ENCODE assay signal across 9 mouse cellular contexts in the genomic region with DNA sequence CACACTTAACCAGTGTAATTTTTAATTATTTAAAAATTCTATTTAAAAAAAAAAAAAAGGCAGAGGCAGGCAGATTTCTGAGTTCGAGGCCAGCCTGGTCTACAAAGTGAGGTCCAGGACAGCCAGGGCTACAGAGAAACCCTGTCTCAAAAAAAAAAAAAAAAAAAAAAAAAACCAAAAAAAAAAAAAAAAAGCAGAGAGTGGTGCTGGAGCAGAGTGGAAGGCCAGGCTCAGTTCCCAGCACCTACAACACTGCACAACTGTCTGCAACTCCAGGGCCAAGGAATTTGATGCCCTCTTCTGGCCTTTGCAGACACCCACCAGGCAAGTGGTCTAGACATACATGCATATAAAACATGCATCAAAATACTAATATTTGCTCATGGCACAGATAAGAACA. TPM values are rescaled to one million over a fixed set of nuclear protein-coding genes. Genes with fewer than 3 reads are reported as not detected.
"Had no signal": no experiment of that assay in that cellular context is flagged by ENCODE, and none has a peak within 500 bp of the region (broad histone marks: within the 10 kb centered on the region; RNA-seq: fewer than 3 reads in every experiment).

No protein-coding gene starts in this region.

RNA-seq across cellular contexts. Expression of gene Pxt1, which starts 49.4 kb away (rescaled TPM):
- total RNA-seq: neutrophil, adult 5-6 weeks had no signal
- polyA plus RNA-seq: neural tube, embryonic 13.5 days; neural tube, embryonic 14.5 days; neural tube, embryonic 15.5 days; small intestine, adult 2 months; stomach, embryonic 14.5 days; stomach, embryonic 15.5 days; thymus, postnatal 0 days; urinary bladder, adult 2 months had no signal
